Mouse (Mus musculus) kidney, postnatal 10 days (tissue): Measurements from ENCODE around the gene Ap5b1.

Source experiments
- DNase-seq: peaks from one replicate; pipeline ENCODE4 v3.0.0; 2021; ENCODE audit warnings: mixed read lengths

The Ap5b1 gene

DNA sequence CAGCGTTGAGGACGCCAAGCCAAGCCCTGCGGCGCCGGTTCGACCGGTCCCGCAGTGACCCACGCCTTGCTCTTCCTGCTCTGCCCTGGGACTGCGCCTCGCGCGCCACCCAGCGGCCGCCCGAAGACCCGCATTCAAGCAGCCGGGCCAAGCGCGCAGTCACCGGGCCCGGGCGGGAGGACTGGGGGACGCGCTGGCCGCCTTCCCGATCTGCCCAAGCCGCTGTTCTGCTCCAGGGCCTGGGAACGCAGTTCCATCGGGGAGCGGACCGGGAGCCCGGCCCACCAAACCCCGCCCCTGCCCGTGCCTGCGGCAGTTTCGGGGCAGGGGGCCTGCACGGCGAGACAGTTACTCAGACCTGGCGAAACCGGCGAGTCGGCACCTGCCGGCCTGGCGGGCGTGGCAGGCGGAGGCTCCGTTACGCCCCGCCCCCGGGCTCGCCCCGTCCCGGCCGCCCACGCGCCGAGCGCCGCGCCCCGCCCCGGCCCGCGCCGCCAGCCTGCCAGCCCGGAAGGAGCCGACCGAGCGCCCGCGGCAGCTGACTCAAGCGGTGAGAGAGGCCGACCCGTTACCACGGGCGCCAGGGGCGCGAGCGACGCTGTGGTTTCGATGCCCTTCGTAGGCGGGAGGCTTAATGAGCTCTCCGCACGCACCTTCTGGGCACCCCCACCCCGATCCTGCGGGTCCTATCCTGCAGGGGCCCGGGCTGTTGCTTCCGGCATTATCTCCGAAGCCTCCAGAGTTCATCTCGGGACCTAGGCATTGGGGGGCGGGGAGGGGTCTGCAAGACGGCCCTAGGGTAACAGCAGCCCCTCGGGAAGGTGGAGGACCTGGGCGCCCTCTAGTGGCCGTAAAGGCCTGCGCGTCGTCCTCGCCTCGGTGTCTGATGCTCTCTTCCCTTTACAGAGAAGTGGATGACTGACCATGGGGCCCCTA is at the start of gene Ap5b1:
Gene Ap5b1, plus strand, starts transcription at position 492 of the 936 bp plus-strand sequence.
- peak; percentile 92 for DNase-seq

GRCm38 (mm10) chr19:5518721-5519120 is 49.1 kb upstream of the Ap5b1 start:
- DNase-seq, result no peak

GRCm38 (mm10) chr19:5525204-5525603 is 42.6 kb upstream of the Ap5b1 start:
- DNase-seq, result no peak

DNA sequence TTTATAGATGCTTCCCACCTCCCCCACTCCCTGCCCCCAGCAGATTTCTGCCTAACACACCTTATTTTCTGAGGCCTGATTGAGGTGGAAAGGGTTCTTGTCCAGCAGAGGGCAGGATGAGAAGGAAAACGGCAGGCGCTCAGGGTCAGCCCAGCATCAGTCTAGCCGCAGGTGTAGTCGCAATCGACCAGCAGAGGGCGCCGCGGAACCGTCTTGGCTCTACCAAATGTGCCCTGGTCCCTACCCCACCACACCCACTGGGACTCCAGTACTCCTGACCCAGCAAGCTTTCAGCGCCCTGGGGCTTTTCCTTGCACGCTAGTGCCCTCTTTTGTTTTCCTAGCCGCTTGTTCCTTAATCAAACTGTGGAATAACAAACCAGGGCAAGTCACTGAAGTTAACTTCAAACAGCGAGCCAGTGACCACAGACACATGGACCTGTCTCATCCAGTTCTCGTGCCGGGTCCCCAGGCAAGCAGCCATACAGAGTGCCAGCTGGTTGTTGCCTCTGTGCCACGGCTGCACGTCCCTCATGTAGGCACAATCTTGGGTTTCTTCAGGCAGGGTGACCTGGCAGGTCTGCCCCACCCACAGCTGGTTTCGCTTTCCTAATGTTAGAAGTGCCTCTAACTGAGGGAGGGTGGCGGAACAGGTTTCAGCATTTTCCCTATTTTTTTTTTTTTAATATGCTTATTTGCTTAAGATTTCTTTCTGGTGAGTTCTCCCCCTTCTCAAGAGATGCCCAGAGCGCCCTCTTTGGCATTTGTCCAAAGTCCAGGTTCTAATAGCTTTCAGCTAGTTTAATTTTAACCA is 38.3 kb upstream of the Ap5b1 start:
- peak; percentile 99 for DNase-seq

GRCm38 (mm10) chr19:5530138-5530524 is 37.7 kb upstream of the Ap5b1 start:
- DNase-seq, result no peak

- DNase-seq, result no peak
Measured at GRCm38 (mm10) chr19:5532520-5532919, 35.3 kb upstream of the Ap5b1 start.

GRCm38 (mm10) chr19:5538786-5539185 is 29.0 kb upstream of the Ap5b1 start:
- no peak for DNase-seq

DNA sequence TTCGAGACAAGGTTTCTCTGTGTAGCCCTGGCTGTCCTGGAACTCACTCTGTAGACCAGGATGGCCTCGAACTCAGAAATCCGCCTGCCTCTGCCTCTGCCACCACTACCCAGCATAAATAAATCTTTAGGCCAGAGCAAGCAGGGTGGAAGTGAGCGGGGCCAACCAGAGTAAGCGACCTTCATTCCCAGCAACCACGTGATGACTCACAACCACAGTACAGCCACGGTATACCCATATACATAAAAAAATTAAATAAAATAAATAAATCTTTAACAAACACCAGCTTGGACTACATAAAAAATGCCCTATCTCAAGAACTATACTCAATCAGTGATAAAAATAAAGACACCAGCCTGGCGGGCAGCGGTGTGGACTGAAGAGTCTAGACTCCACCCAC is 24.5 kb upstream of the Ap5b1 start:
- DNase-seq, result no peak

DNA sequence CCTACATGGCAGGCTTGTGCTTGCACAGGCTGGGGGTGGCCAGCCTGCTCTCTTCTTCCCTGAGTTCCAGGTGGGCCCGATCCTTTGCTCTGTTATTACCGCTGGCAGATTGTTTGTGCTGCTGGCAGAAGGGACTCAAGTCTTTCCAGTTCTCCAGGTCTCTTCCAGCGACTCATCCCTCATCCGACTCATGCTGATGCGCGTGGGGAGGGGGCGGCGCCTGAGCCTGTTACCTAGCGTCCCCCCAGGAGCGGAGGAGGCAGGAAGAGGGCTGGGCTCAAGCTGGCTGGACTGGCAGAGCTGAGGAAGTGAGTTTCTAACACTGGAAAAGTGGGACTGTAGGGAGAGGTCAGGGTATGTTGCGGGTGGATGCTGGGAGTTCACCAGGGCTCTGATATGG is 23.8 kb upstream of the Ap5b1 start:
- no peak for DNase-seq

DNA sequence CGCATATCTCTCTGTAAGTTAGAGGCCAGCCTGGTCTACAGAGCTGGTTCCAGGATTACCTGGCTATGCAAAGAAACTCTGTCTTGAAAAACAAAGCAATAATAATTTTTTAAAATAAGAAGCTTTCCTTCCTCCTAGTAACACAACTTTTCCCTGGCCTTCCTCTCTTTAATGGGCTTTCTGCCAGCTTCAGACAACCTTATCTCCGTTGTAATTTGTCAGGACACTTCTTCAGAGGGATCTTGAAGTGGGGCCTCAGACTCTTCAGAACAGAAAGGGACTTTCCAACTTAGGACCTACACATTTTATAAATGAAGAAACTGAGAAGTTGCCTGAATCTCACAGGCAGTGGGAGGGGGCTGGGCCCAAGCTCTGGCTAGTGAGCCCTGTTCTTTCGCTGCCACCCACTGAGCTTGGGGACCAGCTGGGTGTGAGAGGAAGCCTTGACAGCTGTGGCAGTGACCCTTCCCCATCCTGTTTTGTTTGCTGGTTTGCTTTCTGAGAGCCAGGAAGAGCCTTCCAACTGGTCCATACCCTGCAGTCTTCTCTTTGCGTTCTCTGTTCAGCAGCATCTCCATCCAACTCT is 20.3 kb upstream of the Ap5b1 start:
- DNase-seq, result no peak

GRCm38 (mm10) chr19:5553802-5554201 is 14.0 kb upstream of the Ap5b1 start:
- DNase-seq, result no peak

- peak; percentile 65 for DNase-seq
Measured at GRCm38 (mm10) chr19:5554212-5554611, 13.6 kb upstream of the Ap5b1 start.

DNA sequence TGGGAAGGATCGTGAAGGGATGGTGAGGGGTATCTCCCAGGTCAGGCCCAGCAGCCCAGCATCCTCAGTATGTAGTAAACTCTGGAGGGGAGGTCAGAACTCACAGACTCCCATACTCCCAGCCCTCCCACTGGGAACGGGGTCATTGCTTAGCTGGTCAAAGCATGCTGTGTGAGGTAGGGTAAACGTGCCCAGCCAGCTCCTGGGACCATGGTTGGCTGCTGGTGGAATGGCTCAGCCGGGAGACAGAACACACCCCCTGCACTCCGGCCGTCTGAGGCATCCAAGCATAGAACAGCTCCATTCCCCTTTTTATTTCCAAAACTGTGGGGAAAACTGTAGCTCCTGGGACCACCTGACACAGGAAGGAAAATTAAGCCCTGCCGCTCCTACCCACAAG is 9.7 kb upstream of the Ap5b1 start:
- peak; percentile 67 for DNase-seq

DNA sequence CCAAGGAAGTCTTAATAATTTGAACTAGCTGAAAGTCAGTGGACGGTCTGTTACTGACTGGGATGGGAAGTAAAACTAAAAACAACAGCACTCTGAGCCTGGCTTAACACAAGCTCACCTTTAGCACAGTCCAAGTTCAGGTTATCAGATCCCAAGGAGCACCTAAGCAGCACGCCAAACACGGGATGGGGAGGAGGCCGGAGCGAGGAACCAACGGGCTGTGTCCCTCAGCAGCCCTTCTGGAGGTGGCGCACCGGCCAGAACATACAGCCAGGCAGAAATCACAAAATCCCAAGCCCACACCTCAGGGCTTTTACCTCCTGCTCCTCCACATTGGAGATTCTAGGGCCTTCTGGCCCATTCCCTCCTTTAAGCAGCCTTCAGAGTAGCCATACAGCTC is 9.1 kb upstream of the Ap5b1 start:
- DNase-seq, result peak; percentile 32

- DNase-seq, result peak; percentile 74
Measured at GRCm38 (mm10) chr19:5559229-5559628, 8.6 kb upstream of the Ap5b1 start.

DNA sequence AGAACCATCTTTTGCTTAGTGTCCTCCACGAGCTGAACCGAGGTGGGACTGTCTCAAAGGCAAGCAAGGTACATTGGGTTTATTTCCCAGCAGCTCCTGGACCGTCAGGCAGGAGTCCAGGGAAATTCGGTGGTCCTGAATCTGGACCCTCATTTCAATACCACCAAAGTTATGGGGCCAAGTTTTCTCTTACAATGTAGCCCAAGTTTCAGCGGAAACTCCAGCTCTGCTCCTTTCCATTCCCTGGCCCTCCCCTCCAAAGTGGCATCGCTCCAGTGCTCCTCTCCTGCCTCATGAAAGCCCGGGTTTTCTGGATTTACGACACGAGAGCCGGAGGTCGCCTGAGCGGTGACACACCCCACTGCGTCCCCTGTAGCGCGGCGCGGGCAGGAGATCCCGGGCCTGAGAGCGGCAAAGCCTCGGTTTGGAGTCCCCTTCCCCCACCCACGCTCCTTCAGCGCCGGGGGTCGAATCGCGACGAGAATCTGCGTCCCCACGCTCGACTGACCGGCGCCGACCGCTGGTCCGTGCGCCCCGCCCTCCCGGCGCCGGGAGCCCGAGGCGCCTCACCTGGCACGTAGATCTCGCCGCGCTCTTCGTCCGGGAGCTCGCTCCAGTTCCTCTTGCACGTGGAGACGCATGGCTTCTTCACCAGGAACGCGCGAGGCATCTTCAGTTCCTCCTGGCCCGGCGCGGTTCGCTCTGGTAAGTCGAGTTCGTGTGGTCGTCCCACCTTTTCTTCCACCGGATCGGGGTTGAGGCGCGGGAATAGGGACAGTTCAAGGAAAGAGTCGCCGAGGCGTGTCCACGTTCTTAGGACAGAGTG is 8.0 kb upstream of the Ap5b1 start:
- DNase-seq, result peak; percentile 57

DNA sequence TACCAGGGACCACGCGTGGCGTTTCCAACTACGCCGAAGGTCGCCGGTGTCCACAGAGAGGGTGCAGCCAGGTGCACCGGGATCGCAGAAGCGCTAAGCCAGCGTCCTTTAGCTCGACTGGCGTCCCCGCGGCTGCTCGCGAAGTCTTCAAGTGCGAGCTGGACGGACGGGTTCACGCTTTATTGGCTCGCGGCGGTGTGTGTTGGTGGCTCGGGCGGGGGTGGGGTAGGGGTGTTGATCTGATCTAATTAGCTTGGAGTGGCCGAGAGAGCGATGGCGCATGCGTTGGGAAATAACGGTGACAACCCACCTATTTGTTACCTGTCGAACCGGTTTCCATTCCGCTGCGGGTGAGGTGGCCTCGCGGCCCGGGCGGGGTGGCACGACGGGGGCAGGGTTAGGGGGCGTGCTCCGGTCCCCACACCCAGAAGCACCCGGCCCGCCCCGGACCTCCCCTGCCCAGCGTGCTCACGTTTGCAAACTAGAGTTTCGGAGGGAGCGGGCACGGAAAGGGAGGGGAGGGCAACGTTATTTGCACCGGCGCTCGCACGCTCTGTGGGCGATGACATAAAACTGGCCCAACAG is 7.3 kb upstream of the Ap5b1 start, which contains the start of gene Ovol1:
Gene Ovol1, minus strand, starts transcription at position 190 of the 585 bp plus-strand sequence.
- DNase-seq, result peak; percentile 78

- DNase-seq, result peak; percentile 66
Measured at GRCm38 (mm10) chr19:5561252-5561790, 6.5 kb upstream of the Ap5b1 start.

DNA sequence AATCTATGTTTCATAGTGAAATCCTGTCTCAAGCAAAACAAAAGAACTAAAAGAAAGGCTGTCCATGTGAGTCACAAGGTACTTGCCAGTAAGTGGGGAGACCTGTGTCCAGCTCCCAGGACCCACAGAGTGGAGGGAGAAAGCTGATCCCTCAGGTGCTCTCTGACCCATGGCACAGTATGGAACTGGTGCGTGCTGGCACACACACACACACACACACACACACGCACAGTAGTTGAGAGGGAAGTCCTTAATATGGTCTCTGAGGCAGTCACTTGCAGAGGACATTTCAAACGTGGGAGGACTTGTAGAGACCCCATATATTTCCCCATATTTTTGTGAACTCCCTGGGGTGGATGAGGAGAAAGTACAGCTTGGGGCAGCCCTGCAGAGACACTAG is 5.9 kb upstream of the Ap5b1 start:
- DNase-seq, result peak; percentile 40

GRCm38 (mm10) chr19:5562776-5563175 is 5.0 kb upstream of the Ap5b1 start:
- no peak for DNase-seq

DNA sequence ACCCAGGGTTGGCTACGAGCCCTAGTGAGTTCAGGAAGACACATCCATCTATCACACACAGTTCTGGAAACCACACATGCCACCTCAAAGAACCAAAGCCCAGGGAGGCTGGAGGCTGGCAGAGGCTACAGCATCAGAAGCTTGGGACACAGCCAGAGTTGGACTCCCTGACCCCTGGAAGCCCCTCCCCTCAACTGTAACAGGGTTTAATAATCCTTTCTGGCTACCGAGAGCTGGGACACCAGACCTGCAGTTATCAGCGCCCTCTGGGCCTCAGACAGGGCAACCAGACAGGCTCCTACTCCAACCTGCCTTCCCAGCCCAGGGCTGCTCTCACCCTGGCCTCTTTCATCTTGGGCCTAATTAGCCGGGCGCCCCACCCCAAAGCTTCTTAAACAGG is 1.5 kb upstream of the Ap5b1 start:
- peak; percentile 68 for DNase-seq

GRCm38 (mm10) chr19:5567180-5567533 is 668 bp upstream of the Ap5b1 start:
- no peak for DNase-seq
